Mouse (Mus musculus): ENCODE measurements around the gene Tdg.

DNA sequence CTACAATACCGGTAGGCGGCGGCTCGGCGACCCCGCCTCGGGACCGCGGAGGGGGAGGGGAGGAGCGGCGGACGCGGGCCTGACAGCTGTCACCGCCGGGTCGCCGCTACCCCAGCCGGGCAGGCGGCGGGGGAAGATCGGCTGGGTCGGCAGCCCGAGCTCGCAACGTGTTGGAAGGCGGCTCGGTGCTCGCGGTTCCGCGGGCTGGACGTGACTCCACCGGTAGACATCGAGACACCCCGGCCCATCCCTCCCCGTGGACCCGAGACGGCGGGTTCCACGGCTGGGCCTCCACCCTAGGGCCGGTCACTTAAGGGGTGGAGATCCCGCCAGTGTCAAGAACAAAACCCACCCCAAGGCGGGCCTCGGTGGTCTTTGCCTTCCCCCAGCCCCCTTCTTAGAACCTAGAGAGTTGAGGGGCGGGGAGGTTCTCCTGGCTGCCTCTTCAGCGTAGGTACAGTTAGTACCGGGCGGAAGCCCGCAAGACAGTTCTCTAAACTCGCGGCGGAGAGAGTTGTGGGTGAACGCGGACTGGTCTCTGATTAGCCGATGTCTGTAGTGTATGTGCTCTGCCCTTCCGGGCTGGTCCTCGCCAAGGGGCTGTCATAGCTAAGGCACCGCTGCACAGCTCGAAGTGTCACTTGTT lies 69.8 kb downstream of the Tdg start:
- TF ChIP-seq CTCF (IDR thresholded peaks at IDR 0.05) (no peak), EP300 (IDR thresholded peaks at IDR 0.05) (no peak)

Data from lung, postnatal 0 days (tissue).